Mouse (Mus musculus): Measurements from ENCODE around the gene Gpr50. TPM values are rescaled to one million over a fixed set of nuclear protein-coding genes. Genes with fewer than 3 reads are reported as not detected.

Gene Gpr50
- total RNA-seq (2021): not detected

DNA sequence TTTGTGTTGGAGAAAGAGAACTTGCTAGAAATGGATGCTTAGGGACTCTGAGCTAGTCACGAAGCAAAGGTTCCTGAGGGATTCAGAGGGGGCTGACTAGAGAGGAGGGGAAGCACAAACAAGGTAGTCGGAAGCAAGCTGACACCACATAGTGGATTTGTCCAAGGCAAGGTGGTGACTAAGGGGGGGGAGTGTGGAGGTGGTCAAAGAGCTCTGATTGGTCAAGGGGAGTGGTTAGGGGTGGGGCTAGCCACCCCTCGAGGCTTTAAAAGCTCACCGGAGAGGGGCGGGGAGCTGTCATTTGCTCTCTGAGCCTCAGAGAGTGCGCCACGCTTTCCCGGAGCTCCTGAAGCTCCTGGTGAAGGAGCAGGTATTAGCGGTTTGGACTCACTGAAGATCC is at the start of gene Gpr50:
TSS of gene Gpr50 (plus strand) at position 294 of the 400 bp plus-strand sequence.
- DNase-seq (ENCODE audit: low spot score): no peak
- intact Hi-C loops (cut with DNase I): no loop called here

DNA sequence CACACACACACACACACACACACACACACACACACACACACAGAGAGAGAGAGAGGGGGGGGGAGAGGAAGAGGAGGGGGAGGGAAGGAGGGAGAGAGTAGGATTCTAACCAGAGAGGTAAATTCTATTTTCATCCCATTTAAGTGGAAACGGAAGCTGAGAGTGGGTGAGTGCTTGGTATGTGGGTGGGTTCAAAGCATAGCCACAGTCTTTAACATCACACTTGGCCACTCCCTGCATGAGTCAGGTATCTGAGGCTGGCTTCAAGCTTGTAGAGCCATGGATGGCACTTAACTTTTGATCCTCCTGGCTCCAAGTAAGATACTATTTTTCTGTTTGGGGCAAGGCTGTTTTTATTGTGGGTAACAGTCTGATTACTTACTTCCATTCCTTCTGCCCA is 41.2 kb upstream of the Gpr50 start:
- no peak for DNase-seq (ENCODE audit: low spot score)
- intact Hi-C loops (cut with DNase I): no loop called here

DNA sequence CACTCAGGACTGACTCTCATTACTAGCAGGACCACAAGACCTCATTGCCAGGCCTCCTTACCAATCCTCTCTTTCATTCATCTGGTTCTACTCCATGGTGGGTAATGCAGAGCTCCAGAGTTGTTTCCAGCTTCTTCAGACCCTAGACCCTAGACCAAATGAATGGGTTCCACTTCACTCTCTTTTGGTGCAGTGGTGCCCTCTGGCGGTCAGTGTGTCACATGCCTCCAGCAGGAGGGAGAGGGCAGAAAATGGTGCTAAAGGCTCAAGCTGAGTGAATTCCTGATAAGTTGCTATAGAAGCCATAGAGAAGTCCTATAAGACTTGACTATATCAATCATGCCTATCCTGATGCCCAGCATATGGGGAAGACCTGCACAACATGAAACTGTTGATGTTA is 39.6 kb upstream of the Gpr50 start:
- DNase-seq (ENCODE audit: low spot score): no peak
- intact Hi-C loops (cut with DNase I): no loop called here

DNA sequence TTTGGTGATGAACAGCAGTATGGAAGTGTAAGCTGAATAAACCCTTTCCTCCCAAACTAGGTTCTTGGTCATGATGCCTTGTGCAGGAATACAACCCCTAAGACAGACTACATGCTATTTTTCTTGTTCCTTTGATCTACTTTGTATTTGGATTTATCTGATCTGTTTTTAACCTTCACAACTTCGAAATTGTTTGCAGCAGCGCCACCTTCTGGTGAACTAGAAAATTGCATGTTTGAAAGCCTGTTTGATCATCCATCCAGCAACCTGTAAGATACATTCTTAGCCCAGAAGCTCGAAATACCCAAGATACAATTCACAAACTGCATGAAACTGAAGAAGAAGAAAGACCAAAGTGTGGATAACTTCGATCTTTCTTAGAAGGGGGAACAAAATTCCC is 35.2 kb upstream of the Gpr50 start:
- intact Hi-C loops (cut with DNase I): loop anchor here (5.0 kb wide), 1 partner anchor 201 kb away; no protein-coding TSS in a partner anchor
- no peak for DNase-seq (ENCODE audit: low spot score)

DNA sequence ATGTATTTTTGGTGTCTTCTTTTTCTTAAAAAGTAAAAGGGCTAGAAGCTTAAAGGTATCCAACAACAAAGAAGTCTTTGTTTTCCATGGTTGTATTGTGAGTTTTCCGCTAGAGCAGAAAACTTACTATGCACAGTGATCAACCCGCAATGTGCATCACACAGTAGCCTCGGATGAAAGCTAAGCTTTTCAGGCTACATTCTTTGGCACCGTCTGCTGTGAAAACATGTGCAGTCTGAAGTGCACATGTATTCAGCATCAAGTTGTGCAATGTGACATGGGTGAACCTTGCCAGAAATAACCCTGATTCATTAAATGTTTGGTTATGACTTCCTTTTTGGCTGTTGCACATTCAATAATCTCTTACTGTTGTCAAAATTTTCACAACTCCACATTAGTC is 32.8 kb upstream of the Gpr50 start:
- intact Hi-C loops (cut with DNase I): no loop called here
- no peak for DNase-seq (ENCODE audit: low spot score)

DNA sequence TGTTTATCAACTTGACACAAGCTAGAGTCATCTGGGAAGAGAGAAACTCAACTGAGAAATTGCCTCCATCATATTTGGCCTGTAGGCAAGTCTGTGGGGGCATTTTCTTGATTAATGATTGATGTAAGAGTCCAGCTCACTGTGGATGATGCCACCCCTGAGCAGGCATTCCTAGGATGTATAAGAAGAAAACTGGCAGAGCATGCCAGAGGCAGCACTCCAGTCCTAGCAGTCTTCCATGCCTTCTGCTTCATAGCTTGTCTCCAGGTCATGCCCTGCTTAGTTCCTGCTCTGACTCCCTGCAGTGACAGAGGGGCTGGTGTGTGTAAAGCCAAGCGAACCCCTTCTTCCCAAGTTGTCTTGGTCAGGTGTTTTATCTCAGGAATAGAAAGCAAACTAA is 32.3 kb upstream of the Gpr50 start:
- intact Hi-C loops (cut with DNase I): no loop called here
- no peak for DNase-seq (ENCODE audit: low spot score)

DNA sequence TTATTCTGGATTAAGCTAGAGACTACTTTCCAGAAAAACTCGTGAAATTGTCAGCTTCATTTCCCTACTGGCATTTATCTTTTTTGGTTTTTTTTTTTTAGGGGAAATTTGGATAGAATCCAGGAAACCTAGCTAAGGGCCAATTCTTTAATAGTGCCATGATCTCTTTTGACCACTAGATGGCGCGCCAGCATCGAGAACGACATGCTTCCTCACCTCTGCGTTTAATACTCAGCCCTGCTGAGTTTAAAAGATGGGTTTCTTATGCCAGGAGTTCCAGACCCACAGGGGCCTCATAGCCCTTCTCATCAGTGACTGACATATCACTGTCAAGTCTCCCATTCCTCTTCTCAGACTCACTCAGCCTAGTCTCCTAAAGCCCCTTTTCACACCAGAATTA is 15.5 kb upstream of the Gpr50 start:
- DNase-seq (ENCODE audit: low spot score): no peak
- intact Hi-C loops (cut with DNase I): loop anchor here (1.0 to 10.0 kb wide), 3 partner anchors 298 to 1173 kb away; no protein-coding TSS in a partner anchor

DNA sequence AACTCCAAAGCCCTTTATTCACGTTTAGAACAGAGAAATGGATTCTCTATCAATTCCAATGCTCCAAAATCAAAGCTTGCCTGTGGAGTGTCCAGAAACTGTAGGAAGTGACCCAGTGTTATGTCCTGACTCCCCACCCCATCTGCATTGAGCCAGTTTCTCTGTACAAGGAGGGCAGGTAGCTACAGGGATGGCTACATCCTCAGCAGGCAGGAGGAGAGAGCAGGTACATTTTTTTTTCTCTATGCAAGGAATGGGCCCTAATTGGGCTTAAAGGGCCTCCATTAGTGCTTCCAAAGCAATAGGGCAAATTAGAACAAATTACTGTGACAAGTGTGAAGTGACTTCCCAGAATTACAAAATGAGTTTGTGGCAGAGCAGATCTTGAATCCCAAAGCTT is 15.0 kb upstream of the Gpr50 start:
- no peak for DNase-seq (ENCODE audit: low spot score)
- intact Hi-C loops (cut with DNase I): loop anchor here (1.0 to 10.0 kb wide), 3 partner anchors 298 to 1172 kb away; no protein-coding TSS in a partner anchor

DNA sequence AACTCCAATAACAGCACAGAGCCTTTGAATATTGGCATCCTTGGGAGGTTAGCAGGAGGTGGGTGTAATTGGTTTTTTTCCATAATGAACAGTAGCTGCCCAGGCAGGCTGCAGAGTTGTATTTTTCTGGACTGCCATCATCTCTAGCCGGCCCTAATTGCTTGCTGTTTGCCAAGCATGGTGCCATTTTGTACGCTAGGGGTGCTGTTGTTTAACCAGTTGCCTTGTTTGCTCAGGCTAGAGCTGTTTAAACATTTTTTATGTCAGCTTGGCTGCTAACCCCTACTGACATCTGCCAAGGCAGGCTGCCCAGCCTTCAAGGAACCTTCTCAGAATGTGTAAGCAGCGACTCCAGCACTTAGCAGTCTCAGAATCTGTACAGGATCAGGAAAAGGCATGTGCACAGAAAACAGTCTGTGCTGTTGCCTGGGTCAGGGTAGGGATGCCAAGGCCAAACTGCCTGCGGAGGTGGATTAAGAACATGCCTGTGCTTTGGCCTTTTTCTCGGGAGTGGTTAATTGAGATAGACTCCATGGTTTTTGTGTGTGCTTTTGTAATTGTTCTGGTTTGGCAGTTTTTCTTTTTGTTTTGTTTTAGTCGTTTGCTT is 14.5 kb upstream of the Gpr50 start:
- intact Hi-C loops (cut with DNase I): loop anchor here (1.0 to 10.0 kb wide), 3 partner anchors 297 to 1172 kb away; no protein-coding TSS in a partner anchor
- DNase-seq (ENCODE audit: low spot score): no peak

DNA sequence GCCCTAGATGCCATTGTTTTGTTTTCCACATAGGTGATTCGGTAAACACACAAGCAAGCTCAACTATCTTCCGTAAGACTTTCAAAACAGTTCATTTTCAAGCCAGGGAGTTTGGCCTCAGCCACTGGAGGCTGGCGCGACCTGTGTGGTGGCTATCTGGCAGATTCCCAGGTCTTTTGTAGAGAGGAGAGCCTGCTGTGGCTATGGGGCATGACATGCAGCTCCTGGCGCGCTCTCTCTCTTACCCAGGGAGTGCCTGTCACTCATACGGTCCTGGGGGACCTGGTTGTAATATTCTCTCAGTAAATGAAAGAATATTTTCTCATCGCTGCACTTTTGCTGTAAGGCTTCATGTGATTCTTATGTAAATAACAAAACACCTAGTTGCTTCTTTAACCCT is 13.5 kb upstream of the Gpr50 start:
- intact Hi-C loops (cut with DNase I): loop anchor here (2.0 to 10.0 kb wide), 2 partner anchors 995 to 1171 kb away; no protein-coding TSS in a partner anchor
- DNase-seq (ENCODE audit: low spot score): no peak

DNA sequence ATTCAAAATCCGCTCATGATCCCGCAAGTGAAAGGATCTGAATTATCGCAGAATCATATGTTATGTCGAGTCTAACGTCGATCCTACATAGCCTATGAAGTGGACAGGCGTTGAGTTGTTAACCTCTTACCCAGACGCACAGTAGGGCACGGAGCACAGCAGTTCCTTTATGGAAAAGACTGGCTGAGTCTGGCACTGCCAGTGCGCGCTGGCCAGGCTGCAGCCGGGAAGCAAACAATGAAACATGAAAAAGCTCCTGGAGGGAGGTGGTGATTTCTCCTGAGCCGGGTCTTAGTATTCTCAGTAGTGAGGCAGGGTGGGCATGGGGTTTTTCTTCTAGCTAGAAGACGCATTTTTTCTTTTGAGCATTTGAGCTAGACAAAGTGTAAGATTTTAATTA is 1.7 kb upstream of the Gpr50 start:
- intact Hi-C loops (cut with DNase I): no loop called here
- no peak for DNase-seq (ENCODE audit: low spot score)

DNA sequence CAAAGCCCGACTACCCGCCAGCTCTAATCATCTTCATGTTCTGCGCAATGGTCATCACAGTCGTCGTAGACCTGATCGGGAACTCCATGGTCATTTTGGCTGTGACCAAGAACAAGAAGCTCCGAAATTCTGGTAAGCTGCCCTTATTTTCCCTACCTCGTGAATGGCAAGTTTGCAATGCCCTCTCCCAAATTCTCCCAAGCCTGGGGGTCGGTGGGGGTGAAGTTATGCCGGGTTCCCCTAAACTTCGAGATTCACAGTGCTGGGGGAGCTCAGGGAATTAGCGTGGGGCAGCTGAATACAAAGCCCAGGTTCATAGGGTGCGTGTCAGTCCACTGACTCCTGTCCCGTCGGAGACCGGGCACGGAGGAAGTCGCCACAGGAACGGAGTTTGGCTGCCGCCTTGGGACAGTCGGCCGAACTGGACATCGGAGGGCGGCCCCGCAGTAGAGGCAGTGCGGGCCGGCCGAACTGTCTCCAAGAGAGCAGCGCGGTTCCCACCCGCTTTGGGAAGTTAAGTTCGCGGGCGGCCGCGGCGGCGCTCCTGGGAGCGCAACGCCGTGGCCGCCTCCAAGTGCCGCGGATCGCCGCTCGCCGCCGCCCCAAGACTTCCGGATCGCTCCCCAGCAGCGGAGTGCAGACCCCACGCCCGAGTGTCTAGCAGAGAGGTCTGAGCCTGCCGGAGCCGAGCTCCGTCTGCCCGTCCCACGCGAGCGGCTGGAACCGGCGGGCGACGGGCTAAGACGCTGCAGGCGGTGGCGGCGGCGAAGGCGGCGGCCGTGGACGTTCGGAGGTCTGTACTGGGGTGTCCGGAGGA is 612 bp downstream of the Gpr50 start:
- DNase-seq (ENCODE audit: low spot score): no peak
- intact Hi-C loops (cut with DNase I): no loop called here

DNA sequence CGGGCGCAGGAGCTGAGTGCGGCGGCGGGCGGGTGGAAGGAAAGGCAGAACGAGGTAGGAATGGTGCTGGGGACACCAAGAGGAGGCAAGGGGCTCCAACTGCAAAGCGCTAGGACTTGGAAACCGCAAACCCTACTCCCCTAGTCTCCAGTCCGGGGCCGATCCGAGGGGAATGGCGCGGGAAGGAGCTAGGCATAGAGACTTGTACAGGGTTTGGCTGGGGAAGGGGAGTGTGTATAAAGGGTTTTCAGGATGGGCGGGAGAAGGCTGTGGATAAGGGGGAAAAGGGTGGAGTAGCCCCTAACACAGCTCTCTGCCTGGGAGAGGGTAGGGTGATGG is 1.2 kb downstream of the Gpr50 start:
- intact Hi-C loops (cut with DNase I): no loop called here

DNA sequence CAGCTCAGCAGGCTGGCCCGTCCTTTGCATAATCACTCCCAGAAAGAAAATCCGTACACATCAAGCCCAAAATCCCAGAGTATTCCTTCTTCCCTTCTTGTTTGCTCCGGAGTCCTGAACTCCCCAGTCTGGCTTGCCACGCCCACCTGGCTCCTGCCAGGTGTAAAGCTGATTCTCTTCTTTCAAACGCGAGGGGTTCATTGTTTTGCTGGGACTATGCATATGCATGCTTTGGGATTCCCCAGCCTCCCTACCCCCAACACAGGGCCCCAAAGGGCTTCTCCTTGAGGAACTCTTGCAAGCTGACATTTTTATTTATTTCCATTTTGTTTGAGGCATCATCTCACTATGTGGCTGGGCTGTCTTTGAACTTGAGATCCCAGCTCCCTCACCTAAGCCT is 6.8 kb downstream of the Gpr50 start:
- intact Hi-C loops (cut with DNase I): no loop called here
- no peak for DNase-seq (ENCODE audit: low spot score)

More for the DNA sequence above, 1.2 kb downstream of the Gpr50 start:
- DNase-seq (ENCODE audit: low spot score): no peak

DNA sequence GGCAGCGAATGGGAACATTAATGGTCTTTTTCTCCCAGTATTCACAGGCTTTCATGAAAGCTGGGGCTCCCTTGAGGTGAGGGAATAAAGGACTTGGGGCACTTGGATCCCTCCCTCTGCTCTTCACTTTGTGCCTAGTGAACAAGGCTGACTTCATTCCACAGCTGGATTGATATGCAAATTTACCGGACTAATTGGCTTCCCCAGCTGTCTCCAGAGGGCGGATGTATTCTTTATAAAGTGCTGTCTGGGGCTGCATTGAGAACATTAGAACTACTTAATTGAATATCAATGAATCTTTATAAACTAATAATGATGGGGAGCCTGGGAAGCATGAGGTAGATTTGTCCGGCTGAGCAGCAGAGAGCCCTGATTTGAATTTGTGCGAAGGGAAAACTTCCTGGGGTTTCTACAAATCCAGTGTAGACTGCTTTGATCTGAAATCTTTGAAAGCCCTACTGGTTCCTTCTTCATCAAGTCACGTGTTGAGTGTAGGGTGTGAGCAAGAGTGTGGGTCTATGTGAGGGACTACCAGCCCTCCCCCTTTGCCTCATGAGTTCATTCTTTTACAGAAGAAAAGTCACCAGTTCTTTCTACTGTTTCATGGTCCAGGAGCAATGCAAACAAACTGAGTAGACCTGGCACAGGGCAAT is 37.5 kb downstream of the Gpr50 start:
- DNase-seq (ENCODE audit: low spot score): no peak
- intact Hi-C loops (cut with DNase I): no loop called here

Other genes with a start within 250 kb of the Gpr50 start
- gene Cd99l2, start 170.8 kb upstream of the Gpr50 start, total RNA-seq (2021): 10 to 100 TPM; 57.3 to 57.9 TPM
- 10 to 100 TPM; 74.2 to 78.8 TPM for gene Hmgb3, start 107.7 kb upstream of the Gpr50 start, total RNA-seq (2021)
- gene Vma21, start 152.3 kb downstream of the Gpr50 start, total RNA-seq (2021): 10 to 100 TPM; 19.1 to 19.4 TPM